Mouse (Mus musculus): ENCODE results near the gene Trim40. TPM values are rescaled to one million over a fixed set of nuclear protein-coding genes. Genes with fewer than 3 reads are reported as not detected.
"Not testable (repeated sequence)": the region's sequence is repeated elsewhere in the genome, so short reads cannot be mapped to it uniquely, and the experiment has no call there.

The Trim40 gene
- total RNA-seq, 2 experiments from 2014 or later: not detected

- DNase-seq: peak; percentile 26
- intact Hi-C loops (cut with DNase I): no loop called here
Measured at GRCm38 (mm10) chr17:36896583-36896982, 6.7 kb upstream of the Trim40 start.

- DNase-seq: no peak
- intact Hi-C loops (cut with DNase I): loop anchor here (5.0 kb wide), 1 partner anchor 309 kb away; the partner anchor contains the start of gene Olfr94
Measured at GRCm38 (mm10) chr17:36893387-36893786, 3.5 kb upstream of the Trim40 start.

DNA sequence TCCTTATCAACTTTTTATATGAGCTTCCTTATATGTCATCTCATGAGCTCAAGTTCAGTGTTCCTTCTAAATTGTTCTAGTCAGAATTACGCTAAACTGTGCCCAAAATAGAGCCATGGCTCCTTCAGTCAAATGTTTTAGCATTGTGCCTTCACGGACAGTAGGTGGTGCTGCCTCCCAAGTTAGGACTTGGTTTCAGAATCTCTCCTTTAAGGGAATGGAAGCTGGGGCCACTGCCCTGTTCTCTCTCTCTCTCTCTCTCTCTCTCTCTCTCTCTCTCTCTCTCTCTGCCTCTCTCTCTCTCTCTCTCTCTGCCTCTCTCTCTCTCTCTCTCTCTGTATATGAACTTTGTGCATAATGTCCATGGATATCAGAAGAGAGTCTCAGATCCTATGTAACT, 2.4 kb upstream of the Trim40 start:
- peak; percentile 38 for DNase-seq
- intact Hi-C loops (cut with DNase I): loop anchor here (5.0 kb wide), 1 partner anchor 310 kb away; the partner anchor contains the start of gene Olfr94

GRCm38 (mm10) chr17:36891496-36891895, 1.6 kb upstream of the Trim40 start:
- not testable (repeated sequence) for DNase-seq
- intact Hi-C loops (cut with DNase I): loop anchor here (5.0 kb wide), 1 partner anchor 311 kb away; the partner anchor contains the start of gene Olfr94

GRCm38 (mm10) chr17:36885132-36885790, 4.7 kb downstream of the Trim40 start:
- DNase-seq: no peak
- intact Hi-C loops (cut with DNase I): no loop called here

DNA sequence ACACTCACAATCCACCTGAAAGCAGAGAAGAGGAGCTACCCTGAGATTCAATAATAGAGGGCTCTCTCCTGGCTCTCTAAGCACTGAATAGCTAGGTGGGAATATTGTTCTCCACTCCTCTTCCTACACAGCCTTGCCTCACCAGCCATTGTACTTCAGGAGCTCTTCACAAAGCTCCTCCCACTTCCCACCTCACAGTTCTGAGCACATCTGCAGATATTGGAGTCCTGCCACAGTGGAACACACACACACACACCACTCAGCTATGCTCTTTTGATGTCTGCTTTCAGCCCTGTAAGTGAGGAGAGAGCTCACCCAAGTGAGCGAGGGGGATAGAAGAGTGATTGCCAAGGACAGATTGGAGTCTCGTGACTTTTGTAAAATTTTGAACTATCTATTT, 6.6 kb downstream of the Trim40 start:
- DNase-seq: no peak
- intact Hi-C loops (cut with DNase I): no loop called here

DNA sequence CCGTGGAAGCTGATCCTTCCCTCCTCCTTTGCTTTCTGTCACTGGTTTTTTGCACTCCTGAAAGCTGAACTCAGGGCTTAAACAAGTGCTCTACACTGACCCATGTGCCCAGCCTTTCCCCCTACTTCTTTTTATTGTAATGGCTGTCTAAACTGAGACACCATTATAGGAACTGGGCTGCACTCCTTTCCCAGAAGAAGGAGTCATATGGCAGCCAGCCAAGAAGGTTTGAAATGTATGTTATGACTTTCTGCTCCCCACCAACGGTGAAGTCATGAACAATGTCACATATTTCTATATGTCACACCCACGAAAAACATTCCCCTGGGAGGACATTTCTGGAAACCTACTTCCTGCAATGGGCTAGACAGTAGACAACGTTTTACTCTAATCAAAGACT, 15.3 kb downstream of the Trim40 start:
- intact Hi-C loops (cut with DNase I): no loop called here
- no peak for DNase-seq

DNA sequence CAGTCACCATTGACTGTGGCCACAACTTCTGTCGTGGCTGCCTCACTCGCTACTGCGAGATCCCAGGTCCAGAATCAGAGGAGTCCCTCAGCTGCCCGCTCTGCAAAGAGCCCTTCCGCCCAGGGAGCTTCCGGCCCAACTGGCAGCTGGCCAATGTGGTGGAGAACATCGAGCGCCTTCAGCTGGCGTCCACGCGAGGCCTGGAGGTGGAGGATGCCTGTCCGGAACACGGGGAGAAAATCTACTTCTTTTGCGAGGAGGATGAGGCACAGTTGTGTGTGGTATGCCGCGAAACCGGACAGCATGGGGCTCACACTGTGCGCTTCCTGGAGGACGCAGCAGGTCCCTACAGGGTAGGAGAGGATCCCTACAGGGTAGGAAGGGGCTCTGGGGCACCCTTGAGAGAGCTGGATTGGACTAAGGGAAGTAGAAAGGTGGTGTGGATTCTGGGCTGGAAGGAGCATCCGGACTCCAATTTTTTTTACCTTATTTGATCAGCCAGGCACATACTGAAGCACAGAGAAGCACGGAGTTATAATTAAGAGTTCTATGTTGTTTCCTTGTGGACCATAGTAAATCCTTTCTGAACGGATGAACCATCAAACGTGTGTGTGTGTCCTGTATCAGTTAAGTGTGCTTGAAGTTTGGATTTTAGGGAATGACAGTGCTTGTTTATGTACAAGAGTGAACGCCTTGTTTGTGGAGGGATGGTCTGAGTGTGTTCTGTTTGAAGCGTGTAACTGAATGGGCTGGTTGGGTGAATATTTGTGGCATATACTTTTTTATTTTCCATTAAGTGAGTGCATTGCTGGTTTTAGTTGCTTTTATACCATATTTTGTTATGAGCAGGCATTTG, 19.7 kb downstream of the Trim40 start:
- DNase-seq: peak; percentile 32
- intact Hi-C loops (cut with DNase I): no loop called here

GRCm38 (mm10) chr17:36869284-36869954, 20.5 kb downstream of the Trim40 start, which contains the start of gene Trim10:
Gene Trim10 (plus strand): TSS chr17:36869574.
- intact Hi-C loops (cut with DNase I): no loop called here

GRCm38 (mm10) chr17:36868836-36869235, 21.1 kb downstream of the Trim40 start:
- no peak for DNase-seq
- intact Hi-C loops (cut with DNase I): no loop called here

More at GRCm38 (mm10) chr17:36869284-36869954, 20.5 kb downstream of the Trim40 start, which contains the start of gene Trim10:
- no peak for DNase-seq

- intact Hi-C loops (cut with DNase I): no loop called here
- DNase-seq: no peak
Measured at GRCm38 (mm10) chr17:36866719-36867527, 23.0 kb downstream of the Trim40 start, which contains the start of gene Trim15. Gene Trim15 (minus strand): TSS chr17:36867210.

DNA sequence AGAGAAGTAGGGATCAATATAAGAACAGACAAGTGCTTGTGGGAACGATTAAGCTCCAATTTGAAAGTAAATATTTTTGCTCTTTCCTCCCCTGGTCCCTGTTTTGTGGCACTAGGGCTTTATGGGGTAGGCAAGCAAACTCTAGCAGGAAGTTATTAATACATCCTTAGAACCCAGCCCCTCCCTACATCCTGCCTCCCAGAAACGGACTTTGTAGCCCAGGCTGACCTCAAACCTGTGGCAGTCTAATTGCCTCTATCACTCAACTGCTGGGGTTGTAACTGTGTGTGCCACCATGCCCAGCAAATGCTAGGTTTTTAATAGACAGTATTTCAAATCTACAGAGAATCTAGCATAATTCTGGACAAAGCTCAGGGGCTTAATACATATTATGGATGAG, 28.2 kb downstream of the Trim40 start:
- intact Hi-C loops (cut with DNase I): no loop called here
- DNase-seq: no peak

DNA sequence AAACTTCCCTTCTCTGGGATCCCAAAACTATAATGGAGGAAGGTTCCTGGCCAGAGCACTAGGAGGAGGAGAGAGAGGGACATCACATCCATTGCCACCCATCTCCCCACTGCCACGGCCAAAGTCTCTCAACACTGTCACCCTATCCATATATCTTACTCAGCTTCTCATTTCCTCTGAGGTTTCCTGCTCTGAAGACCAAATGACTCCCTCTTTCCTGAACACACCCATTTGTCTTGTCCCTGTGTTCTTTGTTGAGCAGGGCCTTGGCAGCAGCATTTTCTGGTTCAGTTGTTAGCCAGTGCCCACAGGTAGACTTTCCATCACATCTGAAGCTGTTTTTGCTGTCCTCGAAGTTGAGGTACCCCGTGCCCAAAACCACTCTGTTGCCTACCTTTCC, 31.7 kb downstream of the Trim40 start:
- no peak for DNase-seq
- intact Hi-C loops (cut with DNase I): no loop called here

DNA sequence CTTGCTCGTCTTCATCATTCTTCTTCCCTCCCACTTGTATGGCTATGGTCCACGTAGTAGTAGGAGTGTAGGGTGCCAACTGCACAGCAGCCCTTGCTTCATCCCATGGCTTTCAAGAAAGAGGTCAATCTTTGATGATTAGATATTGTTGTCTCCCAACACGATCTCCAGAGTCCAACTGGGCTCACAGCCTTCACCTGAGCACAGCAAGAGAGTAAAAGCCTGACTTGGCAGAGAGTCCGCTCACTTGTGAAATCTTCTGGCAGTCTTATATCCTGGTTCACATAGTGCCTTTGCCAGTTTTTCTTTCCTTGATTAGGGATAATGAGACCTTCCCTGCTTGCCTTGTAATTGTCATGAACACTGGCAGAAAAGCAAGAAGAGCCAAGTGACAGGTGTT, 33.7 kb downstream of the Trim40 start:
- intact Hi-C loops (cut with DNase I): no loop called here
- DNase-seq: no peak

DNA sequence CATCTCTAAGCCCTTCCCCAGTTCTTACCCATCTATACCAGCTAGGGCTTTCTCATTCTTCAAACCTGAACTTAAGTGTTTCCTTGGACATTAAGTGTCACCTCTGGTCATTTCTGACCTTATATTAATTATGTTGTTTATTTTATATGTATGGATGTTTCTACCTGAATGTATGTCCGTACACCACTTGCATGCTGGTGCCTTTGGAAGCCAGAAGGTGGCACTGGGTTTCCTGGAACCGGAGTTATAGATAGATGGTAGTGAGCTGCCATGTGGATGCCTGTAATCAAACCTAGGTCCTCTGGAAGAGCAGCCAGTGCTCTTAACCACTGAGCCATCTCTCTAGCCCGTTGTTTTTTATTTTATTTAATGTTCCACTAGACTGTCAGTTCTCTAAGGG, 34.4 kb downstream of the Trim40 start:
- DNase-seq: no peak
- intact Hi-C loops (cut with DNase I): no loop called here

DNA sequence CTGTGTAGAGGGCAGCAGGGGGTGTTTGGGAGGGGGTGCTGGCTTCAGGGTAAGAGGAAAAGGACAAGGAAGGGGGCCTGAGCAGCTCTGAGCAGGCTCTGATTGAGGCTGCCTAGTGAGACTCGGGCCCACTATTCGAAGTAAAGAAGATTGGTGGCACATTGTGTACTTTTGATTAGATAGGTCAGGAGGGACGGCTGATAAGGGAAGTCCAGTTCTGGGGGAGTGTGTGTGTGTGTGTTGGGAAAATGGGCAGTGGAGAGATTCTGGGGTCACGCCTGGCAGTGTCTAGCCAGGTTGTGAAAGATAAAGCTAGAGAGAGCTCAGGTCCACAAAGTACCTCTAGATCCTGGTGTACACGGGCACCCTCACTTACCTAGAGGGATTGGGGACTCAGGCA, 38.3 kb downstream of the Trim40 start:
- intact Hi-C loops (cut with DNase I): no loop called here
- DNase-seq: no peak

DNA sequence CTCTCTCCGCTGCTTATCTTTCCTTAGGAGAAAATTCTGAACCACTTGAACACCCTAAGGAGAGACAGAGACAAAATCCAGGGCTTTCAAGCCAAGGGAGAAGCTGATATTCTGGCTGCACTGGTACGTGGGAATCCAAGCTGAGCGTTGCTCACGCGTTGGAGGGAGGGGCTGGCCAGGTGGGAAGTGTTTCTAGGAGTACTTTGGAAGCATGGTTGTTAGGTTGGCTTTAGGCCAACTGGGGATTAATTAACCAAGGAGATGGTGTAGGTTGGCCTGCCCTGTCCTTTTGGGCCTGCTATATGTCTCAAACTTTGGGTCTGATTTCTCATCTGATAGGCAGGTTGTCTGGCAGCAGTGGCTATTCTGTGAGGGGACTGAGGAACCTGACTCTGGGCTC, 38.7 kb downstream of the Trim40 start:
- intact Hi-C loops (cut with DNase I): no loop called here

DNA sequence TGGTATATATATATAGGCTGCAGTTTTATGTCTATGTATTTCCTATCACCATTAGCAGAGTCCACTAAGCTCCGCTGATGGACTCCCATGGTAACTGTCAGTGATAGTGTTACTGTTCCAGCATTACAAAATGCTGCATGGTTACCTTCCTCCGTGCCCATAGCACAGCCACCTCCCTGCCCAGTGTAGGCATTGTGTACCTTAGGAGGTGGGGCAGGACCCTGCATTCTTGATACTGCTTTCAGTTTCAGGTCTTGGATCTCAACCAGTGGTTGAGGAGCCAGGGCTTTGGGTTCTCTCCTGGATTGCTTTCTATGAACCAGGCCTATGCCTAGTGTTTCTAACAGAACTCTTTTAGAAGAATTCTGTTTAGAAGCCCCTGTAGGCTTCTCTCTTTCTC, 39.9 kb downstream of the Trim40 start:
- intact Hi-C loops (cut with DNase I): no loop called here
- DNase-seq: no peak

More for the DNA sequence above, 38.7 kb downstream of the Trim40 start:
- DNase-seq: no peak

DNA sequence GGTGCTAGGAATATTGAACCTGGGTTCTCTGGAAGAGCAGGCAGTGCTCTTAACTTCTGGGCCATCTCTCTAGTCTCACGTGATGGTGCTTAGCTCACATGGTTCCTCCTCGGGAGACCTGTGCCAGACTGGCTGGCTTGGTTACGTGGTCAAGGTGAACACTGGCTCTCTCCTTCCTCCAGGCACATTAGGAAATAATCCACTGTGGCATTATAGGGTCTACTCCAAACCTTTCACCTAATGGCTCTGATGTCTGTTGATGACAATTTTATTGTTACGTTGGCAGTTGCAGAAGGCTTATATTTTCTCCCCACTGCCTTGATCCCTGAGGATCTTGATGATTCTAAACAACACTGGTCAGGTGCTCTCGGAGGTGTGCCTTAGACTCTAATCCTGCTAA, 41.0 kb downstream of the Trim40 start:
- DNase-seq: no peak
- intact Hi-C loops (cut with DNase I): no loop called here

DNA sequence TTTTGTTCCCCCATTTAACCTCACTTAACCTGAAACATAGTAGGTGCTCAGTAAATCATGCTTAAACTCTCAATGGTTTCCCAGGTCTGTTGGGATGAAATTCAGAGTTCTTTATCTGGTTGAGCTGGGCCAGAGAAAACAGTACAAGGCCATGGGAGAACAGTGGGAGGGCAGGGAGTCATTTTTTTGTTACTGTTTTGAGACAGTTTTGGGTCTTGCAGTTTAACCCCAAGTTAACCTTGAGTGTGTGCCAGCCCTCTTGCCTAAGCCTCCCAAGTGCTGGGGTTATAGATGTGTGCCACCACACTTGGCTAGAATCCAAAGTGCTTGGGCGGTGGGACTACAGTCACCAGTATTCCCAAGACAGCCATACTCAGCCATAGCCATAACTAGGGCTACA, 45.2 kb downstream of the Trim40 start:
- no peak for DNase-seq

More for the DNA sequence above, 45.2 kb downstream of the Trim40 start:
- intact Hi-C loops (cut with DNase I): no loop called here
